Mouse (Mus musculus): ENCODE results near the gene Sapcd2. TPM values are rescaled to one million over a fixed set of nuclear protein-coding genes. Genes with fewer than 3 reads are reported as not detected.

Sapcd2 gene
- polyA plus RNA-seq, 1 experiment = 6.3 TPM

GRCm38 (mm10) chr2:25417426-25417825, 45.3 kb downstream of the Sapcd2 start:
- no peak for TF ChIP-seq CTCF (IDR thresholded peaks at IDR 0.05; ENCODE audit: insufficient read depth, low read length)
- no peak for TF ChIP-seq POLR2A (IDR thresholded peaks at IDR 0.05; ENCODE audit: borderline replicate concordance, extremely low read depth, low read depth, low read length)
- no peak overlapping the region for H3K4me3 ChIP-seq (replicated peaks; ENCODE audit: extremely low read depth, low read depth, low read length)
- peaks cover 2% of the 10 kb centered on the region; the same call in 1 of the 2 replicates for H3K4me1 ChIP-seq (ENCODE audit: control insufficient read depth, insufficient read depth, low read length)
- DNase-seq = no peak
- 9% methylated on average over 3 of the region's 3 CpGs for WGBS

GRCm38 (mm10) chr2:25421896-25422295, 49.8 kb downstream of the Sapcd2 start:
- 22% methylated on average over 3 of the region's 3 CpGs for WGBS
- Histone ChIP-seq H3K4me1 (ENCODE audit: control insufficient read depth, insufficient read depth, low read length) (peaks cover 2% of the 10 kb centered on the region; the same call in 1 of the 2 replicates), H3K4me3 (replicated peaks; ENCODE audit: extremely low read depth, low read depth, low read length) (no peak overlapping the region)
- DNase-seq = no peak
- TF ChIP-seq CTCF (IDR thresholded peaks at IDR 0.05; ENCODE audit: insufficient read depth, low read length) (peak; percentile 41), POLR2A (IDR thresholded peaks at IDR 0.05; ENCODE audit: borderline replicate concordance, extremely low read depth, low read depth, low read length) (no peak)

- Histone ChIP-seq H3K4me3 (replicated peaks; ENCODE audit: extremely low read depth, low read depth, low read length) (no peak within 1 kb of the TSS), H3K4me1 (ENCODE audit: control insufficient read depth, insufficient read depth, low read length) (0 out of 2 replicates have a peak, but pooled peaks cover 2% of the 10 kb centered on the region)
- no peak for TF ChIP-seq POLR2A (IDR thresholded peaks at IDR 0.05; ENCODE audit: borderline replicate concordance, extremely low read depth, low read depth, low read length)
- TF ChIP-seq CTCF (IDR thresholded peaks at IDR 0.05; ENCODE audit: insufficient read depth, low read length) = no peak
- no peak for DNase-seq
- 45% methylated on average over 17 of the region's 17 CpGs for WGBS
These were observed 50.7 kb downstream of the Sapcd2 start, which contains the start of gene Fut7 for GRCm38 (mm10) chr2:25422587-25423410. Fut7 (plus strand) TSS chr2:25423267.

- no peaks in the 10 kb centered on the region for H3K4me1 ChIP-seq (ENCODE audit: control insufficient read depth, insufficient read depth, low read length)
- TF ChIP-seq POLR2A (IDR thresholded peaks at IDR 0.05; ENCODE audit: borderline replicate concordance, extremely low read depth, low read depth, low read length) (no peak), CTCF (IDR thresholded peaks at IDR 0.05; ENCODE audit: insufficient read depth, low read length) (no peak)
- no peak for DNase-seq
- WGBS = 40% methylated on average over 1 of the region's 1 CpGs
- no peak overlapping the region for H3K4me3 ChIP-seq (replicated peaks; ENCODE audit: extremely low read depth, low read depth, low read length)
These were observed 51.5 kb downstream of the Sapcd2 start for GRCm38 (mm10) chr2:25423626-25424025.

- WGBS = 52% methylated on average over 27 of the region's 27 CpGs
- TF ChIP-seq POLR2A (IDR thresholded peaks at IDR 0.05; ENCODE audit: borderline replicate concordance, extremely low read depth, low read depth, low read length) = no peak
- TF ChIP-seq CTCF (IDR thresholded peaks at IDR 0.05; ENCODE audit: insufficient read depth, low read length) = no peak
- peaks cover 5% of the 10 kb centered on the region; the same call in 1 of the 2 replicates for H3K4me1 ChIP-seq (ENCODE audit: control insufficient read depth, insufficient read depth, low read length)
- DNase-seq = no peak
- no peak overlapping the region for H3K4me3 ChIP-seq (replicated peaks; ENCODE audit: extremely low read depth, low read depth, low read length)
These were observed 53.4 kb downstream of the Sapcd2 start for GRCm38 (mm10) chr2:25425481-25425880.

- 25% methylated on average over 5 of the region's 5 CpGs for WGBS
- TF ChIP-seq POLR2A (IDR thresholded peaks at IDR 0.05; ENCODE audit: borderline replicate concordance, extremely low read depth, low read depth, low read length) (no peak), CTCF (IDR thresholded peaks at IDR 0.05; ENCODE audit: insufficient read depth, low read length) (peak; percentile 75)
- peak; percentile 59 for DNase-seq
- peaks cover 5% of the 10 kb centered on the region; the same call in 1 of the 2 replicates for H3K4me1 ChIP-seq (ENCODE audit: control insufficient read depth, insufficient read depth, low read length)
- H3K4me3 ChIP-seq (replicated peaks; ENCODE audit: extremely low read depth, low read depth, low read length) = no peak overlapping the region
These were observed 54.6 kb downstream of the Sapcd2 start for GRCm38 (mm10) chr2:25426721-25427191.

GRCm38 (mm10) chr2:25427256-25427655, 55.1 kb downstream of the Sapcd2 start:
- Histone ChIP-seq H3K4me1 (ENCODE audit: control insufficient read depth, insufficient read depth, low read length) (peaks cover 5% of the 10 kb centered on the region; the same call in 1 of the 2 replicates), H3K4me3 (replicated peaks; ENCODE audit: extremely low read depth, low read depth, low read length) (no peak overlapping the region)
- no peak for DNase-seq
- WGBS = 88% methylated on average over 5 of the region's 5 CpGs
- TF ChIP-seq CTCF (IDR thresholded peaks at IDR 0.05; ENCODE audit: insufficient read depth, low read length) (no peak), POLR2A (IDR thresholded peaks at IDR 0.05; ENCODE audit: borderline replicate concordance, extremely low read depth, low read depth, low read length) (no peak)

Other genes starting within 250 kb of the Sapcd2 start
- 46.0 and 69.2 TPM in 2 replicates for gene Nrarp, start 191.6 kb upstream of the Sapcd2 start, polyA plus RNA-seq (2012; rRNA removed)
- 52.8 and 54.9 TPM in 2 replicates for gene Tor4a, start 175.4 kb upstream of the Sapcd2 start, polyA plus RNA-seq (2012; rRNA removed)
- 58.0 and 94.5 TPM in 2 replicates for gene Nelfb, start 160.8 kb upstream of the Sapcd2 start, polyA plus RNA-seq (2012; rRNA removed)
- gene Stpg3, start 157.7 kb upstream of the Sapcd2 start, polyA plus RNA-seq (2012; rRNA removed) = not detected in 2 replicates
- gene Fam166a, start 153.6 kb upstream of the Sapcd2 start, polyA plus RNA-seq (2012; rRNA removed) = 0.17 TPM in 1 of 2 replicates, not detected in the other
- gene Tubb4b, start 147.6 kb upstream of the Sapcd2 start, polyA plus RNA-seq (2012; rRNA removed) = 490 and 623 TPM in 2 replicates
- not detected in 2 replicates for gene Slc34a3, start 138.0 kb upstream of the Sapcd2 start, polyA plus RNA-seq (2012; rRNA removed)
- 0.76 TPM in 1 of 2 replicates, not detected in the other for gene Rnf224, start 135.5 kb upstream of the Sapcd2 start, polyA plus RNA-seq (2012; rRNA removed)
- gene Rnf208, start 130.1 kb upstream of the Sapcd2 start, polyA plus RNA-seq (2012; rRNA removed) = 14.1 and 28.6 TPM in 2 replicates
- gene Cysrt1, start 129.9 kb upstream of the Sapcd2 start, polyA plus RNA-seq (2012; rRNA removed) = 120 TPM in 1 of 2 replicates, not detected in the other
- 15.0 and 20.9 TPM in 2 replicates for gene AL732309.1, start 125.5 kb upstream of the Sapcd2 start, polyA plus RNA-seq (2012; rRNA removed)
- gene Tmem203, start 116.9 kb upstream of the Sapcd2 start, polyA plus RNA-seq (2012; rRNA removed) = 53.5 and 54.5 TPM in 2 replicates
- gene Tprn, start 109.7 kb upstream of the Sapcd2 start, polyA plus RNA-seq (2012; rRNA removed) = 17.4 and 24.3 TPM in 2 replicates
- 41.6 and 49.5 TPM in 2 replicates for gene Ssna1, start 99.9 kb upstream of the Sapcd2 start, polyA plus RNA-seq (2012; rRNA removed)
- gene Anapc2, start 99.8 kb upstream of the Sapcd2 start, polyA plus RNA-seq (2012; rRNA removed) = 82.1 and 133 TPM in 2 replicates
- gene Tmem210, start 84.2 kb upstream of the Sapcd2 start, polyA plus RNA-seq (2012; rRNA removed) = 0.40 TPM in 1 of 2 replicates, not detected in the other
- gene Lrrc26, start 82.4 kb upstream of the Sapcd2 start, polyA plus RNA-seq (2012; rRNA removed) = 52.8 and 59.6 TPM in 2 replicates
- 0.46 and 0.52 TPM in 2 replicates for gene Grin1, start 53.1 kb upstream of the Sapcd2 start, polyA plus RNA-seq (2012; rRNA removed)
- 14.4 and 18.1 TPM in 2 replicates for gene Man1b1, start 40.0 kb upstream of the Sapcd2 start, polyA plus RNA-seq (2012; rRNA removed)
- gene Dpp7, start 16.0 kb upstream of the Sapcd2 start, polyA plus RNA-seq (2012; rRNA removed) = 33.6 and 36.4 TPM in 2 replicates
- gene Uap1l1, start 6.6 kb upstream of the Sapcd2 start, polyA plus RNA-seq (2012; rRNA removed) = 59.5 and 65.3 TPM in 2 replicates
- 18.4 and 18.6 TPM in 2 replicates for gene Entpd2, start 23.6 kb downstream of the Sapcd2 start, polyA plus RNA-seq (2012; rRNA removed)
- gene Npdc1, start 27.0 kb downstream of the Sapcd2 start, polyA plus RNA-seq (2012; rRNA removed) = 166 and 185 TPM in 2 replicates
- 2.1 and 3.0 TPM in 2 replicates for gene Fut7, start 50.9 kb downstream of the Sapcd2 start, polyA plus RNA-seq (2012; rRNA removed)
- 52.4 and 61.5 TPM in 2 replicates for gene Abca2, start 56.4 kb downstream of the Sapcd2 start, polyA plus RNA-seq (2012; rRNA removed)
- 1,602 and 1,847 TPM in 2 replicates for gene Clic3, start 84.5 kb downstream of the Sapcd2 start, polyA plus RNA-seq (2012; rRNA removed)
- gene Paxx, start 88.8 kb downstream of the Sapcd2 start, polyA plus RNA-seq (2012; rRNA removed) = 74.6 and 76.0 TPM in 2 replicates
- gene Ptgds, start 97.7 kb downstream of the Sapcd2 start, polyA plus RNA-seq (2012; rRNA removed) = 0.62 and 0.80 TPM in 2 replicates
- gene Lcn12, start 121.6 kb downstream of the Sapcd2 start, polyA plus RNA-seq (2012; rRNA removed) = not detected in 2 replicates
- 23.1 and 37.4 TPM in 2 replicates for gene Fbxw5, start 128.4 kb downstream of the Sapcd2 start, polyA plus RNA-seq (2012; rRNA removed)
- gene C8g, start 129.4 kb downstream of the Sapcd2 start, polyA plus RNA-seq (2012; rRNA removed) = 2.5 and 2.7 TPM in 2 replicates
- gene Traf2, start 174.6 kb downstream of the Sapcd2 start, polyA plus RNA-seq (2012; rRNA removed) = 13.8 and 16.2 TPM in 2 replicates
- 94.0 and 106 TPM in 2 replicates for gene Edf1, start 185.5 kb downstream of the Sapcd2 start, polyA plus RNA-seq (2012; rRNA removed)
- gene Mamdc4, start 202.5 kb downstream of the Sapcd2 start, polyA plus RNA-seq (2012; rRNA removed) = 10.2 and 11.5 TPM in 2 replicates
- 32.7 and 59.6 TPM in 2 replicates for gene Phpt1, start 202.9 kb downstream of the Sapcd2 start, polyA plus RNA-seq (2012; rRNA removed)
- 0.31 and 0.34 TPM in 2 replicates for gene Ajm1, start 209.4 kb downstream of the Sapcd2 start, polyA plus RNA-seq (2012; rRNA removed)
- gene Rabl6, start 236.2 kb downstream of the Sapcd2 start, polyA plus RNA-seq (2012; rRNA removed) = 53.4 and 62.2 TPM in 2 replicates
- not detected in 2 replicates for gene Ccdc183, start 245.4 kb downstream of the Sapcd2 start, polyA plus RNA-seq (2012; rRNA removed)
- 15.0 and 17.0 TPM in 2 replicates for gene Tmem141, start 249.7 kb downstream of the Sapcd2 start, polyA plus RNA-seq (2012; rRNA removed)

All from lung, adult 2 months (tissue).